Mouse (Mus musculus) erythroblast, adult 5-6 weeks (primary cell): ENCODE measurements around the gene Zfp143. TPM values are rescaled to one million over a fixed set of nuclear protein-coding genes. Genes with fewer than 3 reads are reported as not detected.
"Not testable (repeated sequence)": the region's sequence is repeated elsewhere in the genome, so short reads cannot be mapped to it uniquely, and the experiment has no call there.

Experiments
- ATAC-seq: replicated peaks from 2 replicates; pipeline ENCODE4 v1.8.0; 2016; ENCODE audit warnings: moderate number of reproducible peaks, mild to moderate bottlenecking, moderate TSS enrichment, inconsistent platforms; ENCODE audit not compliant: poor library complexity, low FRiP score, severe bottlenecking
- total RNA-seq, 2 experiments: library from RNA; stranded (forward) in 1 of 2; stranded (reverse) in 1 of 2; fragments of 150-400 nt in 1 of 2; fragments of 200-764, 138-1000 nt in 1 of 2; gene quantifications; 2 replicates each; pipeline versions ENCODE4 v1.2.3 to v1.2.4; 2015 to 2017; ENCODE audit warnings: low replicate concordance in 2 of 2

The Zfp143 gene
- total RNA-seq, 2 experiments from 2014 or later = 14.6 to 22.1 TPM

GRCm38 (mm10) chr7:110123844-110124555, 63.0 kb downstream of the Zfp143 start:
- peak; percentile 38 for ATAC-seq

- no peak for ATAC-seq
These were observed 67.5 kb downstream of the Zfp143 start for GRCm38 (mm10) chr7:110128566-110128965.

GRCm38 (mm10) chr7:110132272-110132671, 71.3 kb downstream of the Zfp143 start:
- not testable (repeated sequence) for ATAC-seq

- ATAC-seq = no peak
These were observed 73.0 kb downstream of the Zfp143 start for GRCm38 (mm10) chr7:110133988-110134387.

- no peak for ATAC-seq
These were observed 77.5 kb downstream of the Zfp143 start for GRCm38 (mm10) chr7:110138538-110138937.

GRCm38 (mm10) chr7:110143863-110144262, 82.8 kb downstream of the Zfp143 start:
- no peak for ATAC-seq

Other genes starting within 250 kb of the Zfp143 start
- gene Scube2, start 195.5 kb upstream of the Zfp143 start, total RNA-seq (2015; ENCODE audit: low replicate concordance) = not detected in 2 replicates
- not detected in 2 replicates for gene Scube2, start 195.5 kb upstream of the Zfp143 start, total RNA-seq (2017; ENCODE audit: low replicate concordance)
- gene Dennd5a, start 100.7 kb upstream of the Zfp143 start, total RNA-seq (2015; ENCODE audit: low replicate concordance) = 54.6 and 55.8 TPM in 2 replicates
- gene Dennd5a, start 100.7 kb upstream of the Zfp143 start, total RNA-seq (2017; ENCODE audit: low replicate concordance) = 19.8 and 26.3 TPM in 2 replicates
- gene Tmem41b, start 74.3 kb upstream of the Zfp143 start, total RNA-seq (2015; ENCODE audit: low replicate concordance) = 10.7 and 14.2 TPM in 2 replicates
- 19.3 and 25.2 TPM in 2 replicates for gene Tmem41b, start 74.3 kb upstream of the Zfp143 start, total RNA-seq (2017; ENCODE audit: low replicate concordance)
- gene Ipo7, start 42.9 kb upstream of the Zfp143 start, total RNA-seq (2015; ENCODE audit: low replicate concordance) = 17.9 and 24.5 TPM in 2 replicates
- 33.1 and 39.3 TPM in 2 replicates for gene Ipo7, start 42.9 kb upstream of the Zfp143 start, total RNA-seq (2017; ENCODE audit: low replicate concordance)
- 8.5 and 21.9 TPM in 2 replicates for gene Wee1, start 60.8 kb downstream of the Zfp143 start, total RNA-seq (2015; ENCODE audit: low replicate concordance)
- gene Wee1, start 60.8 kb downstream of the Zfp143 start, total RNA-seq (2017; ENCODE audit: low replicate concordance) = 6.8 and 9.5 TPM in 2 replicates
- 3.1 and 5.6 TPM in 2 replicates for gene Swap70, start 160.5 kb downstream of the Zfp143 start, total RNA-seq (2015; ENCODE audit: low replicate concordance)
- 5.3 and 11.2 TPM in 2 replicates for gene Swap70, start 160.5 kb downstream of the Zfp143 start, total RNA-seq (2017; ENCODE audit: low replicate concordance)